Mouse (Mus musculus) lung, adult 18-20 months (tissue): ENCODE measurements around the gene Mtg2.

ENCODE experiments used
- DNase-seq, 2 experiments: peaks; one replicate each; pipeline ENCODE4 v3.0.0; 2022; ENCODE audit warnings: mixed read lengths in 2 of 2

Mtg2 gene

GRCm38 (mm10) chr2:180053001-180053400, 17.4 kb upstream of the Mtg2 start:
- DNase-seq: no peak

GRCm38 (mm10) chr2:180063338-180064131, 6.9 kb upstream of the Mtg2 start:
- DNase-seq: no peak

- no peak for DNase-seq
Measured at GRCm38 (mm10) chr2:180069770-180070480, 463 bp upstream of the Mtg2 start.

DNA sequence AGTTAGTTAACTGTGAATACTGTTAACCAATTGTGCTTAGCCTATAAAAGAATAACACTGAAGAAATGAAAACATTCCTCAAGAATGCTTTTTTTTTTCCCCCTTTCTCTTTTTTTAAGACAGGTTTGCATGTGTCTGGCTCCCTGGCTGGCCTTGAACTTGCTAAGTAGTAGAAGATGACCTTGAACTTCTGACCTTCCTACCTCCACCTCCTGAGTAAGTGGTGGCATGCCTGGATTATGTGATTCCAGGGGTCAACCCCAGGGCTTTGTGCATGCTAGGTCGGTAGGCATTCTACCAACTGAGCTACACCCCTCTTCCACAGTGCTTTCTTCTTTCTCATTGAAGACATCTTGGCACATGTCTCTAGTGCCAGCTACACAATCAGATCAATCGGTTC, 1.3 kb downstream of the Mtg2 start:
- DNase-seq: no peak

GRCm38 (mm10) chr2:180072886-180073285, 2.5 kb downstream of the Mtg2 start:
- DNase-seq: no peak

GRCm38 (mm10) chr2:180077622-180078021, 7.2 kb downstream of the Mtg2 start:
- DNase-seq: no peak

DNA sequence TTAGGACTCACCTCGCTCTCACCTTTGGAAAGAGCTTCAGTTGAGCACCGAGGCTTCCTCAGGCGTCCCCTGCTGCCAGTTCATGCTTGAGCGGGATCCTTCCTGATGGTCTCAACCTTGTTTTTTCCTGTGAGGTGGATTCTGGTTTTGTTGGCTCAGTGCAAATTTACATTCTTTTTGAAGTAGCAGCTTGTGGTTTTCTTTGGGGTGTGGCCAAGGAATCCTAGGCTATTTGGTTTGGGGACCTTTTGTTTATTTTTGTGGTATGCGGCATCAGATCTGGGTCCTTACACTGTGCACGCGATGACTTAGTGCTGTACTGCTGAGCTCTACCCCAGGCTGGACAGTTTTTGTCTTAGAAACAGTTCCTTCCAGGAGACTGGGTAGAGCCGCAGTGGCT, 10.3 kb downstream of the Mtg2 start:
- peak; percentile 26 to 67 for DNase-seq

DNA sequence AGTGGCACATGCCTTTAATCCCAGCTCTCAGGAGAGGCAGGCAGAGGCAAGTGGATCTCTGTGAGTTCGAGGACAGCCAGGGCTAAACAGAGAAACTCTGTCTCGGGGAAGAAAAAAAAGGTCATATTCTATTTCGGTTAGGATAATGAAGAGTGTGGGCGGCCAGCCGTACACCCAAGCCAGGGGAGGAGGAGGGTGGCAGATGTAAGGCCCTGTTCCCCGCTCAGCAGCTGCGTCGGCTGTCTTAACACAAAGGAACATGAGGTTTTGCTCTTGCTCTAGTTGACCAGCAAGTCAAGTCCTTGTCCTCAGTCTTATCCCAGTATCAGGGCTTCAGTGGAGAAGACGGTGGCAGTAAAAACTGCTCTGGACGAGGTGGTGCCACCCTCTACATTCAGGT, 12.7 kb downstream of the Mtg2 start:
- no peak for DNase-seq

GRCm38 (mm10) chr2:180084565-180084964, 14.2 kb downstream of the Mtg2 start:
- DNase-seq: no peak

GRCm38 (mm10) chr2:180085926-180086636, 15.7 kb downstream of the Mtg2 start:
- DNase-seq: no peak

DNA sequence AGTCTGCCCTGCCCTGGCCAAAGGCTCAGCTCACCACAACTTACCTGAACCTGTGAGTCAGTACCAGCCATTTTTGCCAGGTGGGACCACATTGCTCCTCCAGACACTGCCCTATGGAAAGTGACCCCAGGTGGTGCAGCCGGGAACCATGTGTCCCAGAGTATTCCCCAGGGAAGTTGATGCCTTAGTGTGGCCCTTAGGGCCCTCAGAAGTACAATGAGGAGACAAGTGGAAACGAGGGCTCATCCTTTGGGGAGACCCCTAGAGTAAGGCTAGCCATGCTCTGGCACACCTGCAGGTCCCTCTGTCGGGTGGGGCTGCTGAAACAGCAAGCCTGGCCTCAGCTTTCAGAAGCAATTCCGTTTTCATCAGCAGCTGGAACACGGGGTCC, 16.2 kb downstream of the Mtg2 start:
- DNase-seq: no peak

- no peak for DNase-seq
Measured at GRCm38 (mm10) chr2:180087472-180087871, 17.1 kb downstream of the Mtg2 start.

GRCm38 (mm10) chr2:180090285-180090684, 19.9 kb downstream of the Mtg2 start:
- no peak for DNase-seq

GRCm38 (mm10) chr2:180095711-180096110, 25.3 kb downstream of the Mtg2 start:
- no peak for DNase-seq

DNA sequence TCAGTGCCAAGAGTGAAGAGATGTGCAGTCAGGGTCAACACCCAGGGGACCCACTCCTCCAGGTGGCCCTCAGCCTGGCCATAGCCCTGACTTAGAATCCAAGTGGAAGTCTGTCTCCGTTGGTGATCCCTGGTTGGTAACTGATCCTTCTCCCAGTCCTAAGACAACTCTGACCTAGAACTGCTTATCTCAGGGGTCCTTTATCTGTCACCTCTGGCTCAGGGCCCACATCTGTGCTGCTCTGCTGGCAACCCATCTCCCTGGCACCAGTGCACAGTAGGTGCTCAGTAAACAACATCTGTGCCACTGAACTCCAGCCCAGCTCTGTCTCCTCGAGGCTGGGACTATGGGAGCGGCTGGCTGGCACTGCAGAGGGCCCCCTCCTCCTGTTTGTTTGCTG, 27.2 kb downstream of the Mtg2 start:
- DNase-seq: no peak

DNA sequence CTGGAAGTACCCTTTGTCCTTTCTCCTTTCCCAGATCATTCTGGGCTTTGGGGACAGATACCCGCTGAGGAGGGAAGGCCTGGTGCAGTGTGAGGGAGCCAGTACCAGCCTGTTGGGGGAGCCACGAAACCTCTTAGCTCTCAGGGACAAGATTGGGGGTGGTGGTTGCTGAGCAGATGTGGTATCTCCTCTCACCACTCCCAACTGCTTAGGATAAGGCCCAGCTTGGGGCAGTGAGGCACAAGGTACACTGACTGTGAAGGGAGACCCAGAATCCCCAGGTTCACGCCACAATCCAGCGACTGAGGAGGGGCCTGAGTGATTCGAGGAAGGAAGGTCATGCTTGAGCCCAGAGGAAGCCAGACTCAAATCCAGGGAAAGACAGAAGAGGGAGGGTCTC, 27.8 kb downstream of the Mtg2 start:
- no peak for DNase-seq

DNA sequence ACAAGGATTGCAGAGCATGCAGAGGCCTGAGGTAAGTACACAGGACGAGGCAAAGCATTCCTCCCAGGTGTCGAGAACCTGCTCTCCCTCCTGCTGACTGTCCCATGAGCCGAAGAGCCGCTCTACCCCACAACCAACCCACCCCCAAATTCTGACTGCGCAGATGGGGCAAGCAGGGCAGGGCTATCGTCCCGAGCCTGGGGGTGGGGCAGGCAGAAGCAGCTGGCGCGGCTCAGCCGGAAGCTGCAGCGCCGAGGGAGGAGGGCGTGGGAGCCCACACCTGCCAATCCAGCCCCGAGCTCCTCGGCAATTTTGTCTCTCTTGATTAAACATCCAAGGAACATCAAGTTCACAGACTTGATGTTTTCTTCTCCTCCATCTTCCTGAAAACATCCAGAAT, 29.1 kb downstream of the Mtg2 start:
- no peak for DNase-seq

DNA sequence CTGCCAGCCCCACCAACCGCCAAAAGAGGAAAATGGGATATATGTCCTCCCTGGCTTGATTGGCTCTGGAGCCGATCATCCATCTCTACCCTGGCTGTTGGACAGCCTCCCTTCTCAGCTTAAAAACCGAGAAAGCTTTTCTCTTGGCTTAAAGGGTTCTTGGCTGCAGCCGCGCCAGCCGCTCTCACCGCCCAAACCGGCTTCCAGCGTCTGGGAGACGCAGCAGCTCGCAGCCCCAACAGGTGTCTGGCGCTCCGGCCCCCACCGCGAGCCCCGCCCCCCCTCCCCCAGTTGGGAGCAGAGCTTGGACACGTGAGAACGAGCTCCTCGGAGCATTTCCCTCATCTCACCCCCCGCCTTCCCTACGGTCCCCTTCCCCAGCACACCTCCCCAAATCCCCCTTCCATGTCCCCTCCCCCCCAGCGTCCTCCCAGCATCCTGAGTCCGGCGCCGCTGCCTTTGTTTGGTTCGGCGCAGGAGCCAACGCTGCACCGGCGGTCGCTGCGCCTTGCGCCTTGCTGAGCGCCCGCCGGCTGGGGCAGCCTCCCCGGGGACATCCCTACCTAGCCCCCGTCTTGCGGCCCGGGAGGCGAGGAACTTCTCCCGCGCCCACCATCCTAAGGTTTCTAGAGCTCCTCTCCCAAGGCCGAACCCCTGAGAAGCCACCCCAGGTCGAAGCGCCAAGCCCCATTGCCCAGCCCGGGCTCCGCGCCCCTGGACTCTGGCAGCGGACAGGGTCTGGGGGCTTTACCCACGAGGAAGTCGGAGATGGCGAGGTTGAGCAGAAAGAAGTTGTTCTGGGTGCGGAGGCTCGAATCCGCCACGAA, 33.0 kb downstream of the Mtg2 start:
- no peak for DNase-seq

DNA sequence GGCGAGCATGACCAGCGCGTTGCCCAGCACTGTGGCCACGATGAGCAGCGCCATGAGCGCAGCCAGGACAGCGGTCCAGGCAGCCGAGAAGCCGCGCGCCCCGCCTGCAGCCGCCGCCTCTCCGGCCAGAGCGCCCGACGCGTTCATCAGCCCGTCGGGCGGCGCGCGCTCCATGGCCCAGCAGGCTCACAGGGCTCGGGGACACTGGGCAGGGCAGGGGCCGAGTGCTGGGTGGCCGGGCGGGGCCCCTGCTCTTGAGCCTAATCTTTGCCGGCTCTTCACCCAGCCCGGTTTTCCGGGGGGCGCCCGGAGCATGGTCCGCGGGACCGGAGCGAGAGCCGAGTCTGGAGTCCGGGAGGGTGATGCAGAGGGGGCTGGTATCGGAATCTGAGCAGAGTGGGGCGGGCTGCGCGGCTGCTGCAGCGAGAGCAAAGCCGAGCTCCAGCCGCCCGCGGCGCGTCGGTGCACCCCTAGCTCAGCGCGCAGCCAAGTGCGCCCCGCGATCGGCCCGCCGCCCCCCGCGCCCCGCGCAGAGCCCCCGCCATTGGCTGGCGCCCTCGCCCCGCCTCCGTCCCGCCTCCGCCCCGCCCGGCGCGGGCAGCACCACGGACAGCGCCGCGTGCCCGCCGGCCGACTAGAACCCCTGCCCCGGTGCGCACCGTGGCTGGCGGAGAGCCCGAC, 33.7 kb downstream of the Mtg2 start, which contains the start of gene Hrh3:
Gene Hrh3, minus strand, starts transcription at position 511 of the 681 bp plus-strand sequence.
- DNase-seq: peak; percentile 73 to 80

DNA sequence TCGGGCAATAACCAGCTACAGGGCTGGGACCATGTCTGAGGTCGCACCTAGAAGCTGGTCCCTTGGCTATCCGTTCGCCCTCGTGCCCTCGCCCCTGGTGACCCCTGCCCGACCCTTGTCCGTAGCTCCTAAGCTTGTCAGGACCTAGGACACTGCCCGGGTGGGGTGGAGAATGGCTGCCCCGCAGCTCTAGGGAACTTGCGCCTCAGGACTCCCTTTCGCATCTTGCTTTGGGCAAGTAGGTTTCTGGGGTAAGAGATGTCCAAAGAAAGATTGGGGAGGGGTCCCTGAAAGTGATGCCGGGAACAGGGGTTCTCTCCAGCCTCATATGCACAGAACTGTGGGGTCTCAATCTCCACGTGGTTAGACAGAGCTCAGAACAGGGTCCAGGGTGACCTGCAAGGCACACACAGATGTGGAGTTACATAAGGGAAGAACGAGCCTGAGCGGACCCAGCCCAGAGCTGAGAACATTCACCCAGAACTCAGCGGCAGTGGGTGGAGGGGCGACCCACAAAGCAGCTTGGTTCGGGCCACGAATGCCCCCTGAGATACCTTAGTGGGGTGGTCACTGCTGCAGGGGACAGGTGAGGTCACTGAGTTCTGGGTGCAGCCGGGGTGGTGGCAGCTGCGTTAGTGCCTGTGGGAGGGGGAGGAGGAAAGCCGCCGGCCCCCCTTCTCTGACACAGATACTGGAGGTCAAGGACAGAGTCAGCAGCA, 34.4 kb downstream of the Mtg2 start:
- DNase-seq: no peak

GRCm38 (mm10) chr2:180105441-180106190, 35.2 kb downstream of the Mtg2 start:
- DNase-seq: no peak
